Mouse (Mus musculus) frontal cortex, adult (tissue): ENCODE measurements around the gene Fam110c.

ENCODE experiments used
- ATAC-seq: cut with Nextera tagmentation; 2 replicates; pipeline ENCODE4 v1.9.2; 2017; ENCODE audit warnings: mild to moderate bottlenecking, moderate library complexity, mixed read lengths; ENCODE audit not compliant: low TSS enrichment

Fam110c gene

GRCm38 (mm10) chr12:31101821-31102220 lies 28.2 kb downstream of the Fam110c start:
- no peak for ATAC-seq

GRCm38 (mm10) chr12:31116005-31116466 lies 42.4 kb downstream of the Fam110c start:
- ATAC-seq, result peak; percentile 67; the same call in 1 of the 2 replicates

GRCm38 (mm10) chr12:31120535-31120934 lies 46.9 kb downstream of the Fam110c start:
- no peak for ATAC-seq

- no peak for ATAC-seq
Observed at GRCm38 (mm10) chr12:31122892-31123622, 49.4 kb downstream of the Fam110c start.

- no peak for ATAC-seq
Observed at GRCm38 (mm10) chr12:31126071-31126470, 52.4 kb downstream of the Fam110c start.

- no peak for ATAC-seq
Observed at GRCm38 (mm10) chr12:31129548-31129947, 55.9 kb downstream of the Fam110c start.
